Mouse (Mus musculus) embryonic fibroblast, embryonic 13.5 days (primary cell): ENCODE results near the gene Zfp683. TPM values are rescaled to one million over a fixed set of nuclear protein-coding genes. Genes with fewer than 3 reads are reported as not detected.
A peak's percentile ranks its signal among the peaks of the same experiment; 100 is the strongest.

ENCODE experiments used
- H3K27ac ChIP-seq: 2 replicates; pipeline ENCODE4 v1.5.1; 2012; ENCODE audit warnings: low read length, control low read depth, inconsistent platforms; ENCODE audit not compliant: insufficient read depth
- H3K4me1 ChIP-seq: 2 replicates; pipeline ENCODE4 v1.6.1; 2011; ENCODE audit warnings: low read length; ENCODE audit not compliant: control insufficient read depth, insufficient read depth
- H3K4me3 ChIP-seq: 2 replicates; pipeline ENCODE4 v1.5.1; 2011; ENCODE audit warnings: mild to moderate bottlenecking, control low read depth, low read length; ENCODE audit not compliant: insufficient read depth
- CTCF ChIP-seq: IDR thresholded peaks from 2 replicates; pipeline ENCODE4 v1.5.1; 2011; ENCODE audit warnings: mild to moderate bottlenecking, control low read depth, low read length, moderate library complexity, borderline replicate concordance; ENCODE audit not compliant: insufficient read depth
- POLR2A ChIP-seq: IDR thresholded peaks from 2 replicates; pipeline ENCODE4 v1.6.1; 2011; ENCODE audit warnings: low read depth, mild to moderate bottlenecking, control low read depth, low read length, moderate library complexity
- polyA plus RNA-seq: library from polyadenylated mRNA; stranded (reverse); fragments of >200 nt; gene quantifications from 2 replicates; pipeline ENCODE4 v1.2.4, GENCODE M21; 2011; ENCODE audit warnings: low read depth; ENCODE audit not compliant: missing spikeins, insufficient read length

Gene Zfp683
- polyA plus RNA-seq, 1 experiment, result not detected

- TF ChIP-seq POLR2A (no peak), CTCF (no peak)
- Histone ChIP-seq H3K4me3 (no peak overlapping the region), H3K4me1 (no peaks in the 10 kb centered on the region), H3K27ac (no peak overlapping the region)
Measured at GRCm38 (mm10) chr4:134067383-134067782, 13.7 kb downstream of the Zfp683 start.

GRCm38 (mm10) chr4:134067833-134068544 is 14.4 kb downstream of the Zfp683 start:
- H3K4me1 ChIP-seq, result no peaks in the 10 kb centered on the region
- H3K4me3 ChIP-seq, result no peak overlapping the region
- H3K27ac ChIP-seq, result no peak overlapping the region
- TF ChIP-seq CTCF (no peak), POLR2A (no peak)

GRCm38 (mm10) chr4:134068793-134069580 is 15.3 kb downstream of the Zfp683 start:
- TF ChIP-seq POLR2A, result no peak
- no peak for TF ChIP-seq CTCF

GRCm38 (mm10) chr4:134078694-134079093 is 25.1 kb downstream of the Zfp683 start:
- Histone ChIP-seq H3K4me1 (no peaks in the 10 kb centered on the region), H3K4me3 (no peak overlapping the region), H3K27ac (no peak overlapping the region)
- TF ChIP-seq CTCF, result no peak
- no peak for TF ChIP-seq POLR2A

More at GRCm38 (mm10) chr4:134068793-134069580, 15.3 kb downstream of the Zfp683 start:
- H3K27ac ChIP-seq, result no peak overlapping the region
- no peaks in the 10 kb centered on the region for H3K4me1 ChIP-seq
- H3K4me3 ChIP-seq, result no peak overlapping the region

GRCm38 (mm10) chr4:134080674-134081073 is 27.0 kb downstream of the Zfp683 start:
- H3K27ac ChIP-seq, result no peak overlapping the region
- no peaks in the 10 kb centered on the region for H3K4me1 ChIP-seq
- H3K4me3 ChIP-seq, result no peak overlapping the region
- no peak for TF ChIP-seq POLR2A
- TF ChIP-seq CTCF, result no peak

GRCm38 (mm10) chr4:134081730-134082386 is 28.2 kb downstream of the Zfp683 start:
- TF ChIP-seq CTCF, result no peak
- no peak for TF ChIP-seq POLR2A
- Histone ChIP-seq H3K4me3 (peak overlapping the region; percentile 8), H3K4me1 (no peaks in the 10 kb centered on the region), H3K27ac (no peak overlapping the region)

- no peak overlapping the region; the same call in 1 of the 2 replicates for H3K4me3 ChIP-seq
- H3K4me1 ChIP-seq, result no peaks in the 10 kb centered on the region
- TF ChIP-seq POLR2A (no peak), CTCF (no peak)
- no peak overlapping the region for H3K27ac ChIP-seq
Measured at GRCm38 (mm10) chr4:134082460-134082859, 28.8 kb downstream of the Zfp683 start.

- H3K4me1 ChIP-seq, result no peaks in the 10 kb centered on the region
- no peak overlapping the region for H3K4me3 ChIP-seq
- H3K27ac ChIP-seq, result no peak overlapping the region
- TF ChIP-seq CTCF, result no peak
- TF ChIP-seq POLR2A, result no peak
Measured at GRCm38 (mm10) chr4:134084999-134085398, 31.4 kb downstream of the Zfp683 start.

GRCm38 (mm10) chr4:134087412-134087811 is 33.8 kb downstream of the Zfp683 start:
- H3K4me3 ChIP-seq, result no peak overlapping the region
- H3K27ac ChIP-seq, result no peak overlapping the region
- H3K4me1 ChIP-seq, result no peaks in the 10 kb centered on the region
- no peak for TF ChIP-seq POLR2A
- TF ChIP-seq CTCF, result peak; percentile 77; the same call in 1 of the 2 replicates
